Mouse (Mus musculus) duodenum, adult 2 months (tissue): ENCODE results near the gene Gm10406. TPM values are rescaled to one million over a fixed set of nuclear protein-coding genes. Genes with fewer than 3 reads are reported as not detected.

Experiments
- polyA plus RNA-seq: library from polyadenylated mRNA; depleted of rRNA; stranded (reverse); fragments of >200 nt; gene quantifications from 2 replicates; pipeline ENCODE4 v1.2.3, GENCODE M21; 2012; ENCODE audit warnings: low replicate concordance; rRNA removed

Gene Gm10406
- not detected in 2 replicates for polyA plus RNA-seq

GRCm38 (mm10) chr14:7026781-7027749, at the start of gene Gm10406:
Gm10406 (minus strand) TSS chr14:7027449.

GRCm38 (mm10) chr14:7044870-7045269, 17.6 kb upstream of the Gm10406 start, which contains the start of gene Gm3685:
Gm3685 (minus strand) TSS chr14:7044970.

GRCm38 (mm10) chr14:6973718-6974117, 53.5 kb downstream of the Gm10406 start, which contains the start of gene Gm6356:
Gm6356 (minus strand) TSS chr14:6973818.

Other genes starting within 250 kb of the Gm10406 start
- gene Gm3642, start 187.1 kb downstream of the Gm10406 start, polyA plus RNA-seq, result not detected in 2 replicates
- not detected in 2 replicates for gene Gm3667, start 137.5 kb downstream of the Gm10406 start, polyA plus RNA-seq
- gene Gm6356, start 53.6 kb downstream of the Gm10406 start, polyA plus RNA-seq, result not detected in 2 replicates
- not detected in 2 replicates for gene Gm3685, start 17.5 kb upstream of the Gm10406 start, polyA plus RNA-seq
- not detected in 2 replicates for gene Gm3696, start 73.2 kb upstream of the Gm10406 start, polyA plus RNA-seq
- gene Gm6676, start 98.0 kb upstream of the Gm10406 start, polyA plus RNA-seq, result not detected in 2 replicates
- gene Gm3512, start 147.1 kb upstream of the Gm10406 start, polyA plus RNA-seq, result not detected in 2 replicates
- gene Gm16434, start 167.1 kb upstream of the Gm10406 start, polyA plus RNA-seq, result not detected in 2 replicates
- not detected in 2 replicates for gene Gm3727, start 237.3 kb upstream of the Gm10406 start, polyA plus RNA-seq